Mouse (Mus musculus): ENCODE results near the gene 4930469K13Rik.

GRCm38 (mm10) chr11:33986525-33986924 is 111.8 kb downstream of the 4930469K13Rik start:
- TF ChIP-seq CTCF (IDR thresholded peaks at IDR 0.05; ENCODE audit: low read depth) (no peak), EP300 (IDR thresholded peaks at IDR 0.05; ENCODE audit: low read depth) (no peak)
